Mouse (Mus musculus) heart, adult 2 months (tissue): Measurements from ENCODE around the gene Ccno. TPM values are rescaled to one million over a fixed set of nuclear protein-coding genes. Genes with fewer than 3 reads are reported as not detected.
"Not testable (repeated sequence)": the region's sequence is repeated elsewhere in the genome, so short reads cannot be mapped to it uniquely, and the experiment has no call there.

Experiments
- DNase-seq, 2 experiments: peaks; one replicate each; pipeline ENCODE4 v3.0.0; 2021
- H3K27ac ChIP-seq: fragments of 200-600 bp; 2 replicates; pipeline ENCODE4 v1.8.1; 2022
- H3K27me3 ChIP-seq: fragments of 200-500 bp; 2 replicates; pipeline ENCODE4 v1.6.1; 2012; ENCODE audit warnings: mild to moderate bottlenecking, low read length, inconsistent platforms, mixed read lengths; ENCODE audit not compliant: control insufficient read depth, insufficient read depth
- H3K36me3 ChIP-seq: fragments of 200-500 bp; 2 replicates; pipeline ENCODE4 v1.6.1; 2012; ENCODE audit warnings: low read length, inconsistent platforms; ENCODE audit not compliant: control insufficient read depth, insufficient read depth
- H3K4me1 ChIP-seq: fragments of 200-500 bp; 2 replicates; pipeline ENCODE4 v1.6.1; 2011; ENCODE audit warnings: low read length; ENCODE audit not compliant: control insufficient read depth, insufficient read depth
- H3K4me3 ChIP-seq: fragments of 200-600 bp; 2 replicates; pipeline ENCODE4 v1.8.1; 2022
- H3K79me2 ChIP-seq: fragments of 200-500 bp; replicated peaks from 2 replicates; pipeline ENCODE4 v1.6.1; 2012; ENCODE audit warnings: mild to moderate bottlenecking, inconsistent platforms, low read length, moderate library complexity, mixed read lengths; ENCODE audit not compliant: control insufficient read depth, insufficient read depth
- H3K9ac ChIP-seq: fragments of 200-500 bp; 2 replicates; pipeline ENCODE4 v1.6.1; 2012; ENCODE audit warnings: low read depth, mild to moderate bottlenecking, control low read depth, inconsistent platforms, low read length, mixed read lengths
- CTCF ChIP-seq: fragments of 200-600 bp; IDR thresholded peaks from 2 replicates; pipeline ENCODE4 v1.8.1; 2022; ENCODE audit warnings: antibody characterized with exemption, mild to moderate bottlenecking, moderate library complexity
- EP300 ChIP-seq: fragments of 200-500 bp; IDR thresholded peaks from 2 replicates; pipeline ENCODE4 v1.6.1; 2011; ENCODE audit warnings: low read depth, low read length, control low read depth; ENCODE audit not compliant: insufficient read depth
- POLR2A ChIP-seq: fragments of 200-500 bp; IDR thresholded peaks from 2 replicates; pipeline ENCODE4 v1.6.1; 2011; ENCODE audit warnings: mild to moderate bottlenecking, low read depth, low read length, control low read depth; ENCODE audit not compliant: insufficient read depth
- WGBS: fragments of 180-500 bp; shearing (Covaris S2); methylation state at CpG from one replicate; pipeline ENCODE4 v1.1.7; 2018; 5-methylcytosine and 5-hydroxymethylcytosine counted together
- intact Hi-C: fragments of 180-260 bp; cut with DNase I; formaldehyde crosslinking; loops from one replicate; pipeline ENCODE4 v1.15.1; 2025
- polyA plus RNA-seq: library from polyadenylated mRNA; depleted of rRNA; stranded (reverse); fragments of >200 nt; gene quantifications from 2 replicates; pipeline ENCODE4 v1.2.3, GENCODE M21; 2012
- total RNA-seq, 2 experiments: library from RNA; stranded (reverse); gene quantifications; 2 replicates each; pipeline ENCODE4 v1.2.3; 2021

Ccno gene
- total and polyA plus RNA-seq, 3 experiments: 0.47 to 0.51 TPM; not detected in 1

DNA sequence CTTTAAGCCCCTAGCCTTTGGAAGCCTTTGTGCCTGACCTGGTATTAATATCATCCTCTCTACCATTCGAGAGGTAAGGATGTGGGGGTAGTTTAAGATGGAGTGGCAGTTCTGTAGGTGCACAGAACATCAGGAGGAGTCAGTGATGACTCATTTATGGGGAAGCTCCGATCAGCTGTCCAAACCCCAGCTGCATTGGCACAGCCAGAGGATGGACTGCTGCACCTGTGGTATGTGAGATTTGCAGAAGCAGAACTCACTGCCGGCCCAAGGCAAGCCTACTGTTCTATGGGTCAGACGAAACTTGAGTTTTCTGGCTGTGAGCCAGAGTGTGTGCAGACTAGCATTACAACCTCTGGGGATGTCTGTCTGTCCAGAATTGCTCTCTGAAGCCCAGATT is 8.8 kb downstream of the Ccno start:
- TF ChIP-seq EP300 (no peak), CTCF (no peak), POLR2A (no peak)
- Histone ChIP-seq H3K36me3 (no peaks in the 10 kb centered on the region), H3K79me2 (no peaks in the 10 kb centered on the region), H3K9ac (no peak overlapping the region), H3K4me3 (no peak overlapping the region), H3K27me3 (peaks cover 32% of the 10 kb centered on the region), H3K4me1 (no peaks in the 10 kb centered on the region), H3K27ac (no peak overlapping the region)
- intact Hi-C loops: no loop called here
- no peak for DNase-seq
- 43% methylated on average over 4 of the region's 4 CpGs for WGBS

DNA sequence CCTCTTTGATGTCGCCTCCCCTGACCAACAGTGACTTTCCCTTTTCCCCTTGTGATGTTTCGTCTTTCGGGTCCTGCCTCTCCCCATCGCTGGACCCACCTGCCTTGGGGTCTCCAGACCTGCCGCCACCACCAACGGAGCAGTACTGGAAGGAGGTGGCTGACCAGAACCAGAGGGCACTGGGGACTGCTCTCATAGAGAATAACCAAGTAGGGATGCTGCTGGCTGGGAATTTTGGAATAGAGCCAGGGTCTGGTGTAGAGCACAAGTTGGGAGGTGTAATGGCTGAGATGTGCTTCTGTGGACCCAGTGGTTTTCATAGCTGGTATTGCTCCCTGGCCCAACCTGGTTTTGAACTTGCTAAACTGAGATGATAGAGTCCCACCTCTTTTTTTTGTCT is 9.8 kb downstream of the Ccno start:
- Histone ChIP-seq H3K36me3 (no peaks in the 10 kb centered on the region), H3K9ac (no peak overlapping the region), H3K4me1 (no peaks in the 10 kb centered on the region), H3K27ac (no peak overlapping the region), H3K4me3 (no peak overlapping the region), H3K27me3 (peaks cover 32% of the 10 kb centered on the region), H3K79me2 (no peaks in the 10 kb centered on the region)
- DNase-seq: no peak
- 64% methylated on average over 6 of the region's 6 CpGs for WGBS
- no peak for TF ChIP-seq CTCF
- intact Hi-C loops: no loop called here

DNA sequence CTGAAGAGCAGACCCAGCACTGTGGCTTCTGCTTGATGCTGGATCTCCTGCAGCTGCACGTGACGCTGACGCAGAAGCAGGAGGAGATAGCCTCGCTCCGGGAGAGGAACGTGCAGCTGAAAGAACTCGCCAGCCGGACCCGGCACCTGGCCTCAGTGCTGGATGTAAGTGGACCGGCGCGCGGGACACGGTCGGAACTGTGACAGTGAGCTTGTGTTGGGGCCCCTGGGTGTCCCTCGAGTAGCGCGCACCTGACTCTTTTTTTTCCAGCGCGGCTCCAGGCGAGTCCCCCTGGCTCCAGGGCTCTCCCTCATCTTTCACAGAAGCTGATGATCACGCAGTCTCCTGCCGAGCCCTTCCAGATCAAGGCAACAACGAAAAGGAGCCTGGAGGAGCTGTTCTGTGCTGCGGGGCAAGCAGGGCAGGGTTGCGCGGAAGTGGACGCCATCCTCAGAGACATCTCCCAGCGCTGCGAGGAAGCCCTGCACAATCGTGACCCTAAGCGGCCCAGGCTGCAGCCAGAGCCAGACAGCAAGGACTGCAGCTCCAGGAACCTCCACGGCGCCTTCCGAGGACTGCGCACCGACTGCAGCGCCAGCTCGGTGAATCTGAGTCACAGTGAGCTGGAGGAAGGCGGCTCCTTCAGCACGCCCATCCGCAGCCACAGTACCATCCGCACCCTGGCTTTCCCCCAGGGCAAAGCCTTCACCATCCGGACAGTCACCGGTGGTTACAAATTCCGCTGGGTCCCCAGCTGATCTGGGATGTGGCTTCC is 11.0 kb downstream of the Ccno start:
- TF ChIP-seq CTCF: no peak
- TF ChIP-seq EP300: no peak
- no peak for TF ChIP-seq POLR2A
- H3K4me1 ChIP-seq: no peaks in the 10 kb centered on the region
- H3K4me3 ChIP-seq: peak overlapping the region; percentile 39
- H3K79me2 ChIP-seq: no peaks in the 10 kb centered on the region
- intact Hi-C loops: no loop called here
- H3K27ac ChIP-seq: no peak overlapping the region
- WGBS: 1% methylated on average over 46 of the region's 46 CpGs
- peak in 1 of 2 experiments; percentile 28 for DNase-seq
- H3K27me3 ChIP-seq: peaks cover 28% of the 10 kb centered on the region
- H3K36me3 ChIP-seq: no peaks in the 10 kb centered on the region
- peak overlapping the region; percentile 25; the same call in 1 of the 2 replicates for H3K9ac ChIP-seq

DNA sequence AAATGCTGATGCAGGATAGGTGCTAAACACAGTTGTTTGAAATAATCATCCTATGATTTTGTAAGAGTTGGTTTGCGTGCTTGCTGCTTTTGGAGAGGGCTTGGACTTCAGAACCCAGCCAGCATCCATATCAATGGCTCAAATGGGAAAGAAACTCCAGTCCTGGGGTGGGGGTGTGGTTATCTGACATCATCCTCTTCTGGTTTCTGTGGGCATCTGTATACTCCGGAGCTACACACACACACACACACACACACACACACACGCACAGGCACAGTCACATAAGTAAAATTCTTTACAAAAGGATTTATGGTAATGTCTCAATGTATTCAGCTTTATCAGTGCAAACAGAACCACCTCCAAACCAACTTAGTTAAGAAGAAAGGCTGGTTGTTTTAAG is 12.5 kb downstream of the Ccno start:
- Histone ChIP-seq H3K79me2 (no peaks in the 10 kb centered on the region), H3K27ac (no peak overlapping the region), H3K27me3 (peaks cover 20% of the 10 kb centered on the region), H3K4me3 (no peak overlapping the region), H3K4me1 (no peaks in the 10 kb centered on the region), H3K36me3 (no peaks in the 10 kb centered on the region), H3K9ac (no peak overlapping the region)
- intact Hi-C loops: no loop called here
- 84% methylated on average over 3 of the region's 3 CpGs for WGBS
- DNase-seq: no peak
- TF ChIP-seq EP300 (no peak), CTCF (no peak), POLR2A (no peak)

DNA sequence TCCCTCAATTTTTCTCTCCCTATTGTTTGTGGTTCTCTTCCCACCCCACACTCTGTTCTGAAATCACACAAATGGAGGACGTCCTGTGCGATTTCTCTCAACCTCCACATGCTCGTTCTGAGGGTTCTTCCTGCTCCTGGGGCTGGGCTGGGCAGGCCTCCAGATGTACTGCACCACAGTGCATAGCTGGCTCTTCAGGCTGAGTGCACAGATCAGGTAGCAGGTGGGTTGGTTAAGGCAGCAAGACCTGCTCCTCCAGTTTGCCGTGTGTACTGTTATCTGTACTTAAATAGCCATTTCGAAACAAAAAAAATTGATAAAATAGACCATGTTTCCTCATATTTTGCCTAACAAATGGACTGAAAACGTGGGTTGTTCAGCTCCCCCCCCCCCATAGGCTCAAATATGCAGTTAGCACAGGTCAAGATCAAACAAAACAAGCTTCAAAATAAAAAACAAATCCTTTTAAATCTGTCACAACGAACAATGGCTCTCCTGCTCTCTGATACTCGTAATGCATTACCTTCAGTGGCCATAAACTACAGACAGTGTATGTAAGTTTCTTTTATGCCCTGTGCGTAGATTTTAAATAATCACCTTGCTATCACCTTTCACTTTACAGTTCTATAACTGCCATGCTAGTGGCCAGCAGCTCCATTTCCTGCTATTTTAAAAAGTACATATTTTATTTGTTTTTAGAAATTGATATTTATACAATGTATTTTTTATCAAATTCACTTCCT is 13.1 kb downstream of the Ccno start:
- Histone ChIP-seq H3K9ac (no peak overlapping the region), H3K27me3 (peaks cover 20% of the 10 kb centered on the region), H3K27ac (no peak overlapping the region), H3K36me3 (no peaks in the 10 kb centered on the region), H3K79me2 (no peaks in the 10 kb centered on the region), H3K4me3 (no peak overlapping the region), H3K4me1 (no peaks in the 10 kb centered on the region)
- TF ChIP-seq EP300: no peak
- no peak for TF ChIP-seq CTCF
- TF ChIP-seq POLR2A: no peak
- WGBS: 64% methylated on average over 9 of the region's 9 CpGs
- no peak for DNase-seq
- intact Hi-C loops: no loop called here

DNA sequence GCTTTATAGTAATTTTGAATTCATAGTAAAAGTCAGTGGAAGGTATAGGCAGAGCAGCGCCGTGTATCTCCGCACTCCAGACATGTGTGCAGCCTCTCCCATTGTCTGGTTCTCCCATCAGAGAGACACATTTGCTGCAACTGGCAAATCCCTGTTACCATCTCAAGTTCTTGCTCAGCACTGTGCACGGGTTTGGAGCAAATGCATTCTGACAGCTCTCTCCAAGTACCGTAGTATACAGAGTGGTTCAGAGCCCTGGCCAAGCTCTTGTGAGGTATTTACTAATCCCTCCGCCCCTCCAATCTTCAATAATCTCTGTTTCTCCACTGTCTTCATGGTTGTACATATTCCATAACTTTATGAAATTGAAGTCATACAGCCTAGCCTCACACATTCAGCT is 25.1 kb downstream of the Ccno start:
- WGBS: 73% methylated on average over 6 of the region's 6 CpGs
- DNase-seq: no peak

DNA sequence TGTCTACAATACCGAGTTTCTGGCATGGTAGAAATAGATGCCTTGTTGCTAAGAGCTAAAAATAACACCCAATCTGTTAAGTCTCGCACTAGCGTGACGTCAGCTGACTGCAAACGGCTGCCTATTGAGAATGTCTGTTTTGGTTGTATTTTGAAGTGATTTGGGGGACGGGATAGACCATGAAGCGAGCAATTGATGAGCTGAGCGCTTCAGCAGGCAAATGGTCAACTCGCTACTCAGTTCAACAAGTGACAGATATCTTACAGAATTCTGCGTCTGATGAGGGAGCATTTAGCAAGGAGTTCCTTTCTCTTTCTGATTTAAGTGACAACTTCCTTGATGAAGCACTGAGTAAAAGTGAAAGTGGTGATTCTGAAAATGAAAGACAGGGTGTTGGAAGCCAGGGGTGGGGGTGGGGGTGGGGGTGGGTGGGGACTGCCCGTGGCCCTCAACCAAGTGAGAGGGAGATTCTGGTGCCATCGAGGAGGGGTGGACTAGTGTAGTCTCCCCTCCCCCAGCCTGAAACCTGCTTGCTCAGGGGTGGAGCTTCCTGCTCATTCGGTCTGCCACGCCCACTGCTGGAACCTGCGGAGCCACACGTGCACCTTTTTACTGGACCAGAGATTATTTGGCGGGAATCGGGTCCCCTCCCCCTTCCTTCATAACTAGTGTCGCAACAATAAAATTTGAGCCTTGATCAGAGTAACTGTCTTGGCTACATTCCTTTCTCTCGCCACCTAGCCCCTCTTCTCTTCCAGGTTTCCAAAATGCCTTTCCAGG is 25.8 kb downstream of the Ccno start:
- Histone ChIP-seq H3K4me3 (peak overlapping the region; percentile 30), H3K9ac (peak overlapping the region; percentile 57)
- H3K4me1 ChIP-seq, H3K79me2 ChIP-seq, H3K27ac ChIP-seq, H3K36me3 ChIP-seq, intact Hi-C loops, H3K27me3 ChIP-seq, DNase-seq: not testable (repeated sequence)
- WGBS: 18% methylated on average over 20 of the region's 20 CpGs

More for the DNA sequence above, 25.1 kb downstream of the Ccno start:
- intact Hi-C loops: no loop called here
- H3K79me2 ChIP-seq: no peaks in the 10 kb centered on the region
- TF ChIP-seq EP300 (no peak), CTCF (no peak), POLR2A (no peak)
- H3K9ac ChIP-seq: no peak overlapping the region
- H3K27ac ChIP-seq: no peak overlapping the region
- H3K4me1 ChIP-seq: no peaks in the 10 kb centered on the region; the same call in none of the 2 replicates
- H3K27me3 ChIP-seq: no peaks in the 10 kb centered on the region
- no peak overlapping the region for H3K4me3 ChIP-seq
- no peaks in the 10 kb centered on the region for H3K36me3 ChIP-seq
